Mouse (Mus musculus) kidney, embryonic 15.5 days (tissue): ENCODE data around the gene Cyp27a1. TPM values are rescaled to one million over a fixed set of nuclear protein-coding genes. Genes with fewer than 3 reads are reported as not detected.
A peak's percentile ranks its signal among the peaks of the same experiment; 100 is the strongest.

Source experiments
- ATAC-seq: fragments of 200-750 bp; cut with Nextera tagmentation; replicated peaks from 2 replicates; pipeline ENCODE4 v1.8.0; 2017; ENCODE audit warnings: moderate TSS enrichment; ENCODE audit not compliant: low FRiP score
- H3K27ac ChIP-seq: fragments of 300-500 bp; sonication (generic); 2 replicates; pipeline ENCODE4 v1.5.1; 2015; ENCODE audit warnings: mild to moderate bottlenecking, inconsistent platforms
- H3K27me3 ChIP-seq: fragments of 300-500 bp; sonication (generic); 2 replicates; pipeline ENCODE4 v1.6.1; 2015; ENCODE audit warnings: inconsistent platforms
- H3K36me3 ChIP-seq: fragments of 300-500 bp; sonication (generic); 2 replicates; pipeline ENCODE4 v1.6.1; 2015; ENCODE audit warnings: inconsistent platforms
- H3K4me1 ChIP-seq: fragments of 300-500 bp; sonication (generic); 2 replicates; pipeline ENCODE4 v1.6.1; 2015; ENCODE audit warnings: inconsistent platforms
- H3K4me2 ChIP-seq: fragments of 300-500 bp; sonication (generic); 2 replicates; pipeline ENCODE4 v1.6.1; 2015; ENCODE audit warnings: moderate library complexity, mild to moderate bottlenecking, inconsistent platforms
- H3K4me3 ChIP-seq: fragments of 300-500 bp; sonication (generic); replicated peaks from 2 replicates; pipeline ENCODE4 v1.5.1; 2015; ENCODE audit warnings: mild to moderate bottlenecking, inconsistent platforms
- H3K9ac ChIP-seq: fragments of 300-500 bp; sonication (generic); 2 replicates; pipeline ENCODE4 v1.6.1; 2015; ENCODE audit warnings: mild to moderate bottlenecking, inconsistent platforms
- H3K9me3 ChIP-seq: fragments of 300-500 bp; sonication (generic); replicated peaks from 2 replicates; pipeline ENCODE4 v1.6.1; 2016; ENCODE audit warnings: inconsistent platforms
- WGBS: fragments of 180-500 bp; shearing (Covaris S2); methylation state at CpG from one replicate; pipeline ENCODE4 v1.1.7; 2015; ENCODE audit warnings: mixed read lengths; 5-methylcytosine and 5-hydroxymethylcytosine counted together
- polyA plus RNA-seq: library from polyadenylated mRNA; unstranded; fragments of >200 nt; fragmentation: Nextera tagmentation; extraction: Ambion mirVana; gene quantifications from 2 replicates; pipeline ENCODE4 v1.2.1, GENCODE M21; 2015

Gene Cyp27a1
- 7.2 and 7.6 TPM in 2 replicates for polyA plus RNA-seq

DNA sequence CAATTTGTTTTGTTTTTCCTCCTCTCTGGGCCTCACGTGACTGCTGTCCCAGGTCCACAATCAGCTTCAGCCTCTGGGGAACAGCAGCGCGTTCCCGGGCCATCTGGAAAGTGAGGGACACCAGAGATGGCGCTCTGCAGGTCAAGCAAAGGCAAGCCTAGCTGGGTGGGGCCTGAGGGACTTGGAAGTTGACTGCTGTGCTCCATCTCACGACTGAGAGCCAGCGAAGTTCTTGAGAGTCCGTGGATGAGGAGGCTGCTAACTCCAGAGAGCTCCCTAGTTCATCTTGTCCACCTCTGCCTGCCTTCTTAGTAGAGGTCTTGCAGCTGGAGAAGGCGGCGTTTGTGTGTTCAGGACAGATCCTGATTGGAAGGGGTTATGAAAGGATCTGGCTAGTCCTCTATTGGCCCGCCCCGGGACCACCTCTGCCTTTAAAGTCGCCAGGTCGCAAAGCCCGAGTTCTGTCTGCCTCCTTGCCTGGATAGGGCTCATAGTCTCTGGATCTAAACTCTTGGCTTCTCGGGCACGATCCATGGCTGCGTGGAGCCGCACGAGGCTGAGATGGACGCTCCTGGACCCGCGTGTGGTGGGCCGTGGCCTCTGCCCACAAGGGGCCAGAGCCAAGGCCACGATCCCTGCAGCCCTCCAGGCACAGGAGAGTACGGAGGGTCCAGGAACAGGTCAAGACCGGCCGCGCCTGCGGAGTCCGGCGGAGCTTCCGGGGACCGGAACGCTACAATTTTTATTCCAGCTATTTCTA lies at the start of gene Cyp27a1:
Gene Cyp27a1 (plus strand): TSS at position 476 of the 760 bp plus-strand sequence.
- H3K27ac ChIP-seq: peak within 1 kb of the TSS; percentile 51
- H3K4me2 ChIP-seq: peak within 1 kb of the TSS; percentile 97
- H3K36me3 ChIP-seq: no peaks in the 10 kb centered on the region
- peaks cover 21% of the 10 kb centered on the region for H3K4me1 ChIP-seq
- H3K27me3 ChIP-seq: 0 out of 2 replicates have a peak, but pooled peaks cover 10% of the 10 kb centered on the region
- peak within 1 kb of the TSS; percentile 57 for H3K4me3 ChIP-seq
- under 1% methylated on average over 35 of the region's 35 CpGs for WGBS
- H3K9me3 ChIP-seq: no peaks in the 10 kb centered on the region
- peak; percentile 84 for ATAC-seq
- H3K9ac ChIP-seq: peak within 1 kb of the TSS; percentile 74

DNA sequence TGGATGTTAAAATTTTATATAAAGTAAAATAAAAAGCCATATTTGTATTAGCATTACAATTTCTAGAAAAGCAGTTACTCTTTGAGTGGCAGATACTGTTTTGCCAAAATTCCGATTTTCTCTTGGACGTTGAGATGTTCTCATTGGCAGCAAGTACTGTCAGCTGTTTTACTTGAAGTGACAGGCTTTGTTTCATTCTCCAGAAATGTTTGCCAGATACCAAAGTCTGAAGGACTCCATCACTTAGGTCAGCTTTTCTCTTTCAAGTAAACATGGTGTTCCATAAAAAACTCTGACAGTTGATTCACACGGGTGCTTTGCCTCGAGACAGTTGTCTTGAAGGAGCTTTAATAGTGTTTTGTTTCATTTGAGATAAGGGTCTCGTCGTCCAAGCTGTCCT lies 48.2 kb upstream of the Cyp27a1 start:
- Histone ChIP-seq H3K4me3 (no peak overlapping the region), H3K27me3 (no peaks in the 10 kb centered on the region), H3K27ac (no peak overlapping the region), H3K4me1 (peaks cover 12% of the 10 kb centered on the region), H3K36me3 (0 out of 2 replicates have a peak, but pooled peaks cover 16% of the 10 kb centered on the region), H3K4me2 (no peak overlapping the region), H3K9ac (no peak overlapping the region), H3K9me3 (no peaks in the 10 kb centered on the region)
- 62% methylated on average over 6 of the region's 6 CpGs for WGBS
- no peak for ATAC-seq

DNA sequence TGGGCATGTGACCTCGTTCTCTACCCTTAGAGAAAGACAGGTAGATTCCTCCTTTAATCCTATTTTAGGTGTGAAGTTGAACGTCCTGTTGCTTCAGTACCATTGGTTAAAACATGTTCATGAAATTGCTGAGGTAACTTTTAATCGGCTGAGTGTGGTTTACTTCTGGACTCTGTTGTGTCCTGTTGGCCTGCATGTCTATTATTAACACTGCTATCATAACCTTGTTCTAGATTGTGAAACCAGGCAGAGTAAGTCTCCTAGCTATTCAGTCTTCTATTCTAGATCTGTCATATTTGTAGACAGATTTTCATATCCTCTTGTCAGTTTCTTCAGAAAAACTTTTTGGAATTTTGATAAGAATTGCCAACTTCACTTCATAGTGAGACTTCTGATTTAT lies 45.0 kb upstream of the Cyp27a1 start:
- no peak overlapping the region for H3K9ac ChIP-seq
- H3K4me2 ChIP-seq: no peak overlapping the region
- H3K36me3 ChIP-seq: peaks cover 36% of the 10 kb centered on the region
- H3K27me3 ChIP-seq: no peaks in the 10 kb centered on the region
- H3K4me3 ChIP-seq: no peak overlapping the region
- peaks cover 2% of the 10 kb centered on the region for H3K4me1 ChIP-seq
- ATAC-seq: no peak
- no peaks in the 10 kb centered on the region for H3K9me3 ChIP-seq
- H3K27ac ChIP-seq: no peak overlapping the region
- 92% methylated on average over 3 of the region's 3 CpGs for WGBS

GRCm38 (mm10) chr1:74672731-74673130 lies 40.6 kb upstream of the Cyp27a1 start:
- no peak overlapping the region for H3K4me2 ChIP-seq
- 71% methylated on average over 7 of the region's 7 CpGs for WGBS
- H3K27me3 ChIP-seq: no peaks in the 10 kb centered on the region
- H3K9me3 ChIP-seq: no peaks in the 10 kb centered on the region
- no peak overlapping the region for H3K4me3 ChIP-seq
- no peak for ATAC-seq
- no peak overlapping the region for H3K9ac ChIP-seq
- H3K36me3 ChIP-seq: peaks cover 50% of the 10 kb centered on the region
- no peak overlapping the region for H3K27ac ChIP-seq
- H3K4me1 ChIP-seq: no peaks in the 10 kb centered on the region

DNA sequence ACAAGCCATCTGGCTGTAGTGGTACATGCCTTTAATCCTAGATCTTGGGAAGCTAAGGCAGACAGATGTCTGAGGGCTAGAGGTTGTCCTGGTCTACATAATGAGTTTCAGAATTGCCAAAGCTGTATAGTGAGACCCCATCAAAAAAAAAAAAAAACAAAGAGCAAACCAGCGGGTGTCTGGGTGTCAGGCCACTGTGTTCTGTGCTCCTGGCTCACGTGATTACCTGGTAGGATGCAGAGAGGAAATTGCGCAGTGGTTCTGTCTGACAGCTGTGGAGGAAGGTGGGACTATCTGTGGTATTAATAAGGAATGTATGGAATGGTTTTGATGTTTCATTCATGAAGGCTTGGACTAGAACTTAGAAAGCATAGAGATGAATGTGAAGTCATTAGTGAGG lies 36.5 kb upstream of the Cyp27a1 start:
- Histone ChIP-seq H3K4me3 (no peak overlapping the region), H3K27me3 (no peaks in the 10 kb centered on the region), H3K4me2 (no peak overlapping the region), H3K9me3 (no peaks in the 10 kb centered on the region), H3K36me3 (peaks cover 65% of the 10 kb centered on the region), H3K27ac (no peak overlapping the region), H3K9ac (no peak overlapping the region), H3K4me1 (no peaks in the 10 kb centered on the region)
- ATAC-seq: no peak
- WGBS: 92% methylated on average over 3 of the region's 3 CpGs

DNA sequence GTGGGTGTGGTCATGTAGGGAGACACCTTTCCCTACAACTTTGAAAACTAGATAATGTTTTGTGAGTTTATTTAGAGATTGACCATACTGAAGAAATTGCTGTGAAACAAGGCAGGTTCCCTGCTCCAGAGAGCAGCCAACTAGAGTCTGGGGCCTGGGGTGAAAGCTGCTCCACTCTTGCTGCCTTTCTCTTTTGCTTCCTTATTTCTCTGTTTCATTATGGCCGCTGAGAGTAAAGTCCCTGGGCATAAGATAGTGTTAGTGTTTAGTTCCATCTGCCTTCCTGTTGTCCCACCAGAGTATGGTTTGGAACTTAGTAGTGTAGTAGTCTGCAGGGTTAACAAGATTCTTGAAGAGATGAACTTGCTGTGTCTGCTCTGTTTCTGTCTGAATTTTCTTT lies 35.5 kb upstream of the Cyp27a1 start:
- peaks cover 65% of the 10 kb centered on the region for H3K36me3 ChIP-seq
- H3K27me3 ChIP-seq: no peaks in the 10 kb centered on the region
- no peak for ATAC-seq
- H3K4me1 ChIP-seq: no peaks in the 10 kb centered on the region
- H3K27ac ChIP-seq: no peak overlapping the region
- no peak overlapping the region for H3K9ac ChIP-seq
- no peak overlapping the region for H3K4me2 ChIP-seq
- no peak overlapping the region for H3K4me3 ChIP-seq
- WGBS: 94% methylated on average over 1 of the region's 1 CpGs
- H3K9me3 ChIP-seq: no peaks in the 10 kb centered on the region

DNA sequence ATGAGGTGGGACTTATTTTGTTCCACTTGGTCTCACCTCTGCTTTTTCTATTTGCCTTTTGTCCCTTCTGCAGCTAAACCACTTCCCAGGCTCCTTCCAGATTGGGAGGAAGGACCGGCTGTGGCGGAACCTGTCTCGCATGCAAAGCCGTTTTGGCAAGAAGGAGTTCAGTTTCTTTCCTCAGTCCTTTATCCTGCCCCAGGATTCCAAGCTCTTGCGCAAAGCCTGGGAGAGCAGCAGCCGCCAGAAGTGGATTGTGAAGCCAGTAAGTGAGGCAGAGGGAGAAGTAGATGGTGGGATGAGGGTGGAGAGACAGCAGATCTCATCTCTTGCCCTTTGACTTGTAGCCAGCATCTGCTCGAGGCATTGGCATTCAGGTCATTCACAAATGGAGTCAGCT lies 26.2 kb upstream of the Cyp27a1 start:
- H3K4me1 ChIP-seq: no peaks in the 10 kb centered on the region
- no peak overlapping the region for H3K4me3 ChIP-seq
- no peak overlapping the region for H3K9ac ChIP-seq
- H3K4me2 ChIP-seq: no peak overlapping the region
- no peak for ATAC-seq
- peaks cover 96% of the 10 kb centered on the region for H3K36me3 ChIP-seq
- H3K9me3 ChIP-seq: no peaks in the 10 kb centered on the region
- H3K27ac ChIP-seq: no peak overlapping the region
- WGBS: 92% methylated on average over 7 of the region's 7 CpGs
- H3K27me3 ChIP-seq: no peaks in the 10 kb centered on the region

DNA sequence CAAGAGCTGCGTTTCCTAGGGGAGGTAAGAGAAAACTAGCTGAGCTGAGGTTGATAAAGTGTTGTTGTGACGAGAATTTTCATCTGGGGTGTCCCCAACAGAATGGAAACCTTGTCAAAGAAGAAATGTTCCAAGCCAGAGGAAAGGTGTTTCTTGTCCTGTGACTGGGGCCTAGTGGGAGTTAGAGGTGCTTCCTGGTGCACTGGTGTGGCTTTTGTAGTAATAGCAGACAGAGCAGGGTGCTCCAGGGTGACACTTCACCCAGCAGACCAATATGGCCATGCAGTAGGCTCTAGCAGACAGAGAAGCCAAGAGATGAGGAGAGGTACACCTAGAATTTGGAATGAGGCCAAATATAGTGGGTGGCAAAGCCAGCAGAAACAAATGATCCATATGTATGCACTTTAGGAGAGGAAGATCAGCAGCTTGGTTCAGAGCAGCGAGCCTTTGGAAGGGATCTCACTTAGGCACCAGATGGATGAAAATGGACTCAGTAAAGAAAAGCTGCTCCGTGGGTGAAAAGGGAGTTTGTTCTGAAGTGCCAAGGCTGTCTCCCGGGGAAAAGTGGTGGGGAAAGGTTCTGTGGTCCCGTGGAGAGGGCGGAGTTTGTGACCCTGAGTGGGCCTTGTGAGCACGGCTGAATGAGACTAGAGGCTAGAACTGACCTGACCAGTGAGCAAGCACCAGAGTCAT lies 19.3 kb upstream of the Cyp27a1 start:
- Histone ChIP-seq H3K4me2 (no peak overlapping the region), H3K4me1 (no peaks in the 10 kb centered on the region), H3K36me3 (peaks cover 91% of the 10 kb centered on the region), H3K9ac (no peak overlapping the region), H3K9me3 (no peaks in the 10 kb centered on the region), H3K27me3 (no peaks in the 10 kb centered on the region), H3K4me3 (no peak overlapping the region), H3K27ac (no peak overlapping the region)
- ATAC-seq: no peak
- WGBS: 95% methylated on average over 8 of the region's 8 CpGs

- H3K9ac ChIP-seq: no peak overlapping the region
- no peaks in the 10 kb centered on the region for H3K27me3 ChIP-seq
- H3K36me3 ChIP-seq: peaks cover 90% of the 10 kb centered on the region
- H3K27ac ChIP-seq: no peak overlapping the region
- no peak for ATAC-seq
- no peak overlapping the region for H3K4me2 ChIP-seq
- H3K9me3 ChIP-seq: no peaks in the 10 kb centered on the region
- no peak overlapping the region for H3K4me3 ChIP-seq
- WGBS: 91% methylated on average over 4 of the region's 4 CpGs
- no peaks in the 10 kb centered on the region for H3K4me1 ChIP-seq
These were observed 17.5 kb upstream of the Cyp27a1 start for GRCm38 (mm10) chr1:74695836-74696235.

DNA sequence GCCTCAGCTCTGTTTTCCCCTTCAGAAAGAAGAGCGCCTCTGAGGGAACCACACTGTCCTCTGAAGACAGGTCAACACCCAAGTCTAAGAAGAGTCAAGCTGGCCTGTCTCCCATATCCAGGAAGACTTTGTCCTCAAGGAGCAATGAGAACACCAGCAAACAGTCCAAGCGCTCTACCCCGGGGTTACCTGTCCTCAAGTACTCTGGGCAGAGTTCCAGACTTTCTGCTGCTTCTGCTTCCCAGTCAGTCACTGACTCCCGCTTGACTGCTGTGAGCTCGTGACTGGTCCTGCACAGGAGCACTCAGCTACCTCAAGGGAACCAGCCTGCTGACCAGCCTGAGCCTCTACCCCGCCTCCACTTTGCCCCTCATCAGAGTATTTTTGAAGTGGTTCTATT lies 16.0 kb upstream of the Cyp27a1 start:
- Histone ChIP-seq H3K4me2 (no peak overlapping the region), H3K27ac (no peak overlapping the region), H3K9ac (no peak overlapping the region), H3K4me1 (no peaks in the 10 kb centered on the region), H3K9me3 (no peaks in the 10 kb centered on the region), H3K36me3 (peaks cover 82% of the 10 kb centered on the region), H3K4me3 (no peak overlapping the region), H3K27me3 (no peaks in the 10 kb centered on the region)
- ATAC-seq: no peak
- WGBS: 89% methylated on average over 6 of the region's 6 CpGs

DNA sequence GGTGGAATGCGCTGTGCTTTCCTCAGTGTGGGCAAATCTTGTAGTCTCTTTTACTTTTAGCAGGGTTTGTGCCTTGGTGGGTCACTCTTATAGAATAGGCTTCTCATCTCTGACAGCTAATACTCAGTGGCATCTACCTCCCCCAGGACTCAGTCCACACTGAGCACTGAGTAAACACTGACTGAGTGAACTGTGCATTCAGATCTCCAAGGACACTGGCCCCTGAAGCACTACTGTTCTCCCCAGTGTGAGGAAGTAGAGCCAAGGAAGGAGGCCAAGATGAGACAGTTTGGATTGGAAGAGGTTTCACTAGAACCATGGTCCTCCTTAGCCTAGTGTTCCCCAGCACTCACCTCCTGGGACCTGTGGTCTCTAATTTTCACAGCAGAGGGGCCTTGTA lies 15.0 kb upstream of the Cyp27a1 start:
- Histone ChIP-seq H3K36me3 (peaks cover 85% of the 10 kb centered on the region), H3K9me3 (no peaks in the 10 kb centered on the region), H3K4me1 (no peaks in the 10 kb centered on the region), H3K4me2 (no peak overlapping the region), H3K27me3 (no peaks in the 10 kb centered on the region), H3K9ac (no peak overlapping the region), H3K4me3 (no peak overlapping the region), H3K27ac (no peak overlapping the region)
- no peak for ATAC-seq
- 93% methylated on average over 1 of the region's 1 CpGs for WGBS

DNA sequence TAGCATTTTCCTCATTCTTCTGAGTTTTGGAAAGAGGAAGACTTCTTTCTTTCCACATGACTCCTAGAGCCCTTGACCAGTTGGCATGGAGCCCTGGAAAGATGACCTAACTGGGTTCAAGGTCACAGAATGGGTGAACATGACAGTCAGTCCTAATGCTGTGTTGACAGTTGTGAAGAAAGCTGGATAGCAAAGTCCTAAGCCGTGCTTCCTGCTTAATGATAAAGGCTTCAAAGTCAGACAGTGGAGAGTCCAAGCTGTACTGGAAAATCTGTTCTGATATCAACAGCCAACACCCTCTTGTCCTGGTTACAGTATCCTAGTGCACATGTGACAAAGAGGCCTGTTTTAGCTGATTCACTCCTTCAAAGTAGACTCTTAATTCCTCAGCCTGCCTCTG lies 14.6 kb upstream of the Cyp27a1 start:
- no peak for ATAC-seq
- Histone ChIP-seq H3K27me3 (no peaks in the 10 kb centered on the region), H3K4me1 (no peaks in the 10 kb centered on the region), H3K36me3 (peaks cover 81% of the 10 kb centered on the region), H3K9me3 (no peaks in the 10 kb centered on the region), H3K9ac (no peak overlapping the region), H3K27ac (no peak overlapping the region), H3K4me2 (no peak overlapping the region), H3K4me3 (no peak overlapping the region)
- WGBS: 86% methylated on average over 1 of the region's 1 CpGs
